28 mouse cellular contexts compared by ENCODE assay signal in the genomic region with DNA sequence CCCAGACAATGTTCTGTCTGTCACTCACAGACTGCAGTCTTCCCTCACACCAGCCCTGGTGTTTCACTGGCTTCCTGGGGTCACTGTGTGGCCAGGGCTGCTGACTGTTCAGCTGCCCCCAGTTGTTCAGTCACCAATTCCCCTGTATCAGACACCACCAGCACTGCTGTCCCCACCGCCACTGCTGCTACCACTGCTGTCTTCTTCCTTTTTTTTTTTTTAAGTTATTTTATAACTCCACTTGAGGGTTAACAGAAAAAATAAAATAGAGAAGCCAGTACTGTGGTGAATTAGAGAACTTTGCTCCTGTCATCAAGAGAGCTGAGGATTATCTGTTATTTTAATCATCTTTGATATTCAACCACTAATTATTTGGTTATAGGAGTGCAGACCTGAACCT. TPM values are rescaled to one million over a fixed set of nuclear protein-coding genes. Genes with fewer than 3 reads are reported as not detected.
DNase-seq lines count a peak whose midpoint lies in the region; ATAC-seq and TF ChIP-seq lines count a peak whose summit lies in the region.
"Had no signal": no experiment of that assay in that cellular context is flagged by ENCODE, and none has a peak within 500 bp of the region (broad histone marks: within the 10 kb centered on the region; RNA-seq: fewer than 3 reads in every experiment).

No protein-coding gene starts in this region.

- TF ChIP-seq RAD21 in MEL (IDR thresholded peaks at IDR 0.05; ENCODE audit: low read depth, low read length), result no peak

- H3K9ac ChIP-seq in midbrain, embryonic 11.5 days (ENCODE audit: low read length), result no peak overlapping the region
- H3K9ac ChIP-seq in midbrain, embryonic 15.5 days, result no peak overlapping the region
- no peak overlapping the region for H3K9ac ChIP-seq in MEL (ENCODE audit: control insufficient read depth, low read depth, low read length, poor library complexity, severe bottlenecking)
- H3K9ac ChIP-seq in kidney, embryonic 15.5 days, result no peak overlapping the region
- H3K9ac ChIP-seq: forebrain, embryonic 13.5 days; heart, embryonic 13.5 days; hindbrain, embryonic 13.5 days; intestine, embryonic 15.5 days had no signal

- H3K4me1 ChIP-seq in midbrain, embryonic 11.5 days (ENCODE audit: control insufficient read depth, insufficient read depth, low read length), result no peaks in the 10 kb centered on the region
- H3K4me1 ChIP-seq in midbrain, embryonic 15.5 days, result no peaks in the 10 kb centered on the region
- peaks cover 18 to 23% of the 10 kb centered on the region in 2 experiments for H3K4me1 ChIP-seq in MEL (ENCODE audit: control insufficient read depth in 1 of 2, insufficient read depth in 2 of 2, low read length in 2 of 2)
- no peaks in the 10 kb centered on the region for H3K4me1 ChIP-seq in kidney, embryonic 15.5 days
- H3K4me1 ChIP-seq in thymus, adult 2 months (replicated peaks; ENCODE audit: control insufficient read depth, insufficient read depth, low read length), result no peaks in the 10 kb centered on the region
- H3K4me1 ChIP-seq: forebrain, embryonic 10.5 days; forebrain, embryonic 13.5 days; hindbrain, embryonic 13.5 days; intestine, embryonic 15.5 days had no signal

- H3K9me3 ChIP-seq in midbrain, embryonic 11.5 days (ENCODE audit: control insufficient read depth, low read length), result no peaks in the 10 kb centered on the region
- H3K9me3 ChIP-seq in midbrain, embryonic 15.5 days, result no peaks in the 10 kb centered on the region
- no peaks in the 10 kb centered on the region for H3K9me3 ChIP-seq in MEL (replicated peaks; ENCODE audit: insufficient read depth, low read length)
- H3K9me3 ChIP-seq in kidney, embryonic 15.5 days (replicated peaks), result no peaks in the 10 kb centered on the region
- H3K9me3 ChIP-seq: forebrain, embryonic 10.5 days; forebrain, embryonic 13.5 days; G1E; heart, embryonic 13.5 days; hindbrain, embryonic 13.5 days; intestine, embryonic 15.5 days had no signal

- no peak for ATAC-seq in midbrain, embryonic 11.5 days (ENCODE audit: low FRiP score)
- ATAC-seq in midbrain, embryonic 15.5 days (replicated peaks), result no peak
- peak; percentile 62 for ATAC-seq in granulocyte monocyte progenitor cell, adult 5-6 weeks (replicated peaks; ENCODE audit: poor library complexity, severe bottlenecking)
- no peak for ATAC-seq in kidney, embryonic 15.5 days (replicated peaks; ENCODE audit: low FRiP score)
- ATAC-seq: activated CD4-positive, CD25-positive, alpha-beta regulatory T cell, adult 4 months; forebrain, embryonic 13.5 days; forebrain, embryonic 16.5 days; hindbrain, embryonic 16.5 days had no signal

- no peaks in the 10 kb centered on the region for H3K27me3 ChIP-seq in midbrain, embryonic 11.5 days (ENCODE audit: control insufficient read depth, insufficient read depth, low read length)
- no peaks in the 10 kb centered on the region for H3K27me3 ChIP-seq in midbrain, embryonic 15.5 days (replicated peaks)
- no peaks in the 10 kb centered on the region for H3K27me3 ChIP-seq in MEL (ENCODE audit: control insufficient read depth in 1 of 2, insufficient read depth in 2 of 2, low read length in 2 of 2)
- H3K27me3 ChIP-seq in kidney, embryonic 15.5 days, result no peaks in the 10 kb centered on the region
- no peaks in the 10 kb centered on the region for H3K27me3 ChIP-seq in thymus, adult 2 months (ENCODE audit: control insufficient read depth, insufficient read depth, low read length)
- H3K27me3 ChIP-seq: CH12.LX; forebrain, embryonic 13.5 days; heart, embryonic 13.5 days; hindbrain, embryonic 13.5 days; intestine, embryonic 15.5 days had no signal

- H3K36me3 ChIP-seq in midbrain, embryonic 11.5 days (ENCODE audit: control insufficient read depth, insufficient read depth, low read length), result no peaks in the 10 kb centered on the region
- H3K36me3 ChIP-seq in midbrain, embryonic 15.5 days (replicated peaks), result no peaks in the 10 kb centered on the region
- peaks cover 0 to 19% of the 10 kb centered on the region in 2 experiments; a peak in 2 of 4 replicates for H3K36me3 ChIP-seq in MEL (ENCODE audit: control insufficient read depth in 1 of 2, insufficient read depth in 2 of 2, low read length in 2 of 2)
- no peaks in the 10 kb centered on the region for H3K36me3 ChIP-seq in kidney, embryonic 15.5 days
- H3K36me3 ChIP-seq in thymus, adult 2 months (ENCODE audit: control insufficient read depth, insufficient read depth, low read length), result no peaks in the 10 kb centered on the region
- H3K36me3 ChIP-seq: forebrain, embryonic 10.5 days; G1E; heart, embryonic 13.5 days; hindbrain, embryonic 13.5 days; intestine, embryonic 15.5 days had no signal

- TF ChIP-seq EP300 in MEL (IDR thresholded peaks at IDR 0.05; ENCODE audit: low read depth in 1 of 2, low read length in 2 of 2), result peak; percentile 44 to 52; a peak in 2 of 4 replicates

- TF ChIP-seq POLR2A in MEL (IDR thresholded peaks at IDR 0.05; ENCODE audit: control insufficient read depth in 1 of 2, insufficient read depth in 1 of 2, low read depth in 1 of 2, low read length in 2 of 2, poor library complexity in 1 of 2), result no peak
- no peak for TF ChIP-seq POLR2A in thymus, adult 2 months (IDR thresholded peaks at IDR 0.05; ENCODE audit: control insufficient read depth, extremely low read depth, insufficient read depth, low read length, poor library complexity)

- 90% methylated on average over 1 of the region's 1 CpGs for WGBS in midbrain, embryonic 11.5 days
- 92% methylated on average over 1 of the region's 1 CpGs for WGBS in midbrain, embryonic 15.5 days
- WGBS in kidney, embryonic 15.5 days, result 86% methylated on average over 1 of the region's 1 CpGs
- WGBS in thymus, adult 2 months, result 81% methylated on average over 1 of the region's 1 CpGs

- TF ChIP-seq CTCF in MEL (IDR thresholded peaks at IDR 0.05 in 2 of 3, conservative IDR thresholded peaks at IDR 0.05 in 1 of 3; ENCODE audit: control insufficient read depth in 1 of 3, insufficient read depth in 1 of 3, low read depth in 2 of 3, low read length in 3 of 3, poor library complexity in 1 of 3, severe bottlenecking in 1 of 3), result no peak
- no peak for TF ChIP-seq CTCF in thymus, adult 2 months (IDR thresholded peaks at IDR 0.05; ENCODE audit: borderline replicate concordance, control insufficient read depth, extremely low read depth, insufficient read depth, low read length, poor library complexity)

- no peaks in the 10 kb centered on the region for H3K79me2 ChIP-seq in MEL (ENCODE audit: control insufficient read depth, insufficient read depth, low read length, poor library complexity)

- no peak overlapping the region for H3K27ac ChIP-seq in midbrain, embryonic 11.5 days (ENCODE audit: low read depth, low read length)
- no peak overlapping the region for H3K27ac ChIP-seq in midbrain, embryonic 15.5 days
- peak overlapping the region; percentile 38; the same call in 1 of the 2 replicates for H3K27ac ChIP-seq in MEL (ENCODE audit: control insufficient read depth, low read depth, low read length)
- H3K27ac ChIP-seq in kidney, embryonic 15.5 days, result no peak overlapping the region
- no peak overlapping the region for H3K27ac ChIP-seq in thymus, adult 2 months (ENCODE audit: control insufficient read depth, insufficient read depth, low read length)
- H3K27ac ChIP-seq: forebrain, embryonic 10.5 days; forebrain, embryonic 13.5 days; hindbrain, embryonic 13.5 days; intestine, embryonic 15.5 days had no signal

- H3K4me2 ChIP-seq in midbrain, embryonic 11.5 days, result no peak overlapping the region
- no peak overlapping the region for H3K4me2 ChIP-seq in midbrain, embryonic 15.5 days
- H3K4me2 ChIP-seq in kidney, embryonic 15.5 days, result no peak overlapping the region
- H3K4me2 ChIP-seq: forebrain, embryonic 13.5 days; heart, embryonic 13.5 days; hindbrain, embryonic 13.5 days; intestine, embryonic 15.5 days had no signal

- no peak overlapping the region for H3K4me3 ChIP-seq in midbrain, embryonic 11.5 days (ENCODE audit: low read depth, low read length)
- no peak overlapping the region for H3K4me3 ChIP-seq in midbrain, embryonic 15.5 days
- no peak overlapping the region for H3K4me3 ChIP-seq in MEL (ENCODE audit: control insufficient read depth in 1 of 2, insufficient read depth in 1 of 2, low read depth in 2 of 2, low read length in 2 of 2)
- no peak overlapping the region for H3K4me3 ChIP-seq in kidney, embryonic 15.5 days (replicated peaks)
- no peak overlapping the region for H3K4me3 ChIP-seq in thymus, adult 2 months (ENCODE audit: control insufficient read depth, insufficient read depth, low read length)
- H3K4me3 ChIP-seq: forebrain, embryonic 10.5 days; forebrain, embryonic 13.5 days; heart, embryonic 13.5 days; hindbrain, embryonic 13.5 days; intestine, embryonic 15.5 days had no signal

- peak; percentile 69 for DNase-seq in midbrain, embryonic 11.5 days (ENCODE audit: low spot score, missing footprints)
- peak; percentile 63 for DNase-seq in MEL (ENCODE audit: low read depth, low spot score)
- no peak for DNase-seq in thymus, adult 2 months
- no peak for DNase-seq in spleen, adult 12 weeks (ENCODE audit: low spot score)
- DNase-seq: adrenal gland, adult 8-10 months; adrenal gland, postnatal 25 days; B cell, adult 2 months; cerebellum, adult 11-12 months; cerebellum, adult 8-10 months; cerebellum, postnatal 10 days; cerebellum, postnatal 36 days; gastrocnemius, postnatal 14 days; heart, postnatal 14 days; heart, postnatal 4 days; kidney, adult 11 months had no signal

TF ChIP-seq in MEL, 35 proteins besides CTCF, POLR2A, EP300 and RAD21 (continues in another document):
- no peak for TF ChIP-seq HCFC1 (IDR thresholded peaks at IDR 0.05; ENCODE audit: low read depth, low read length)
- TF ChIP-seq NELFE (IDR thresholded peaks at IDR 0.05; ENCODE audit: low read depth, low read length), result no peak
- TF ChIP-seq TBP (IDR thresholded peaks at IDR 0.05; ENCODE audit: low read depth, low read length), result no peak
- no peak; the same call in 1 of the 2 replicates for TF ChIP-seq TCF12 (IDR thresholded peaks at IDR 0.05; ENCODE audit: low read depth, low read length)
- TF ChIP-seq KAT2A (conservative IDR thresholded peaks at IDR 0.05; ENCODE audit: low read depth, low read length), result no peak
- TF ChIP-seq ETS1 (IDR thresholded peaks at IDR 0.05; ENCODE audit: low read depth, low read length), result 0 out of 2 replicates have a peak, but pooled peaks have one; percentile 17
- no peak for TF ChIP-seq BHLHE40 (IDR thresholded peaks at IDR 0.05; ENCODE audit: borderline replicate concordance, low read depth, low read length)

RNA-seq across cellular contexts. Expression of a gene that starts 48.3 kb away (rescaled TPM):
- polyA plus RNA-seq in midbrain, embryonic 11.5 days (2014; fragmentation: Nextera tagmentation; extraction: Ambion mirVana), result 75.3 and 78.3 TPM in 2 replicates
- 128 and 134 TPM in 2 replicates for polyA plus RNA-seq in midbrain, embryonic 15.5 days (2015; fragmentation: Nextera tagmentation; extraction: Ambion mirVana)
- 46.5 and 53.1 TPM in 2 replicates for total RNA-seq in MEL (2012; rRNA removed)
- 100 to 1,000 TPM in 1 of 2 experiments, 10 to 100 TPM in 1; 57.8 to 202 TPM for polyA plus RNA-seq in MEL (2012; ENCODE audit: insufficient read depth in 1 of 2, insufficient read length in 2 of 2, low read depth in 1 of 2, low replicate concordance in 2 of 2, missing spikeins in 1 of 2)
- 61.8 and 68.1 TPM in 2 replicates for total RNA-seq in granulocyte monocyte progenitor cell, adult 5-6 weeks (2014; fragmentation: Nextera tagmentation)
- total RNA-seq in granulocyte monocyte progenitor cell, adult 5-6 weeks (2017), result 60.3 and 62.0 TPM in 2 replicates
- 54.8 and 56.0 TPM in 2 replicates for polyA plus RNA-seq in kidney, embryonic 15.5 days (2015; fragmentation: Nextera tagmentation; extraction: Ambion mirVana)
- 81.6 and 97.8 TPM in 2 replicates for polyA plus RNA-seq in thymus, adult 2 months (2012; rRNA removed)

Comparison
In these comparisons a context has a peak if more than half of its experiments do, and no peak if none do; other contexts are left out.
1. DNase-seq: peak in midbrain, embryonic 11.5 days (single experiment) and MEL (single experiment); none in thymus, adult 2 months (single experiment) and spleen, adult 12 weeks (single experiment).